Mouse (Mus musculus) ES-E14 (cell line): ENCODE measurements at regions not wholly inside any gene's neighbourhood (a gene's known extent, or its start where the extent isn't known, plus 50 kb on each side); places are given as distances from the start of the nearest gene placed in this dataset.

ENCODE experiments used
- DNase-seq: peaks from one replicate; pipeline ENCODE4 v3.0.0-alpha.2; 2013; ENCODE audit warnings: low read depth, low spot score
- H3K27ac ChIP-seq: 2 replicates; pipeline ENCODE4 v1.5.1; 2012; ENCODE audit warnings: low read depth, mild to moderate bottlenecking, low read length, moderate library complexity, mixed read lengths; ENCODE audit not compliant: poor library complexity, insufficient read depth, severe bottlenecking
- H3K36me3 ChIP-seq: 2 replicates; pipeline ENCODE4 v1.6.1; 2012; ENCODE audit warnings: mild to moderate bottlenecking, low read length, moderate library complexity, mixed read lengths; ENCODE audit not compliant: control insufficient read depth, poor library complexity, insufficient read depth, severe bottlenecking
- H3K4me1 ChIP-seq, 2 experiments: fragments of 150-350 bp in 1 of 2; sonication (generic) in 1 of 2; 2 replicates each; pipeline ENCODE4 v1.6.1; 2012; ENCODE audit warnings: low read length in 2 of 2, mild to moderate bottlenecking in 1 of 2, mixed read lengths in 1 of 2; ENCODE audit not compliant: control insufficient read depth in 2 of 2, insufficient read depth in 2 of 2, poor library complexity in 1 of 2
- H3K4me3 ChIP-seq, 2 experiments: fragments of 150-350 bp in 1 of 2; sonication (generic) in 1 of 2; 2 replicates each; pipeline ENCODE4 v1.5.1; 2012; ENCODE audit warnings: low read length in 2 of 2, low read depth in 1 of 2, mild to moderate bottlenecking in 1 of 2, mixed read lengths in 1 of 2; ENCODE audit not compliant: insufficient read depth in 1 of 2, poor library complexity in 1 of 2, severe bottlenecking in 1 of 2
- H3K9ac ChIP-seq: 2 replicates; pipeline ENCODE4 v1.6.1; 2012; ENCODE audit warnings: low read depth, mild to moderate bottlenecking, low read length, mixed read lengths; ENCODE audit not compliant: poor library complexity, insufficient read depth, severe bottlenecking
- H3K9me3 ChIP-seq: fragments of 150-350 bp; sonication (generic); 2 replicates; pipeline ENCODE4 v1.6.1; 2012; ENCODE audit warnings: low read depth, mild to moderate bottlenecking, low read length; ENCODE audit not compliant: control insufficient read depth, insufficient read depth
- CHD2 ChIP-seq: IDR thresholded peaks from 2 replicates; pipeline ENCODE4 v1.6.1; 2014; ENCODE audit warnings: mild to moderate bottlenecking, low read depth, low read length, inconsistent platforms
- HCFC1 ChIP-seq: IDR thresholded peaks from 2 replicates; pipeline ENCODE4 v1.6.1; 2012; ENCODE audit warnings: low read length, inconsistent platforms, borderline replicate concordance; ENCODE audit not compliant: insufficient read depth
- MAFK ChIP-seq: IDR thresholded peaks from 2 replicates; pipeline ENCODE4 v1.6.1; 2014; ENCODE audit warnings: mild to moderate bottlenecking, low read depth, low read length, inconsistent platforms; ENCODE audit not compliant: insufficient read depth
- ZC3H11A ChIP-seq: IDR thresholded peaks from 2 replicates; pipeline ENCODE4 v1.6.1; 2012; ENCODE audit warnings: low read depth, mild to moderate bottlenecking, inconsistent platforms, low read length, borderline replicate concordance
- ZNF384 ChIP-seq: IDR thresholded peaks from 2 replicates; pipeline ENCODE4 v1.6.1; 2012; ENCODE audit warnings: low read depth, low read length, inconsistent platforms
- in situ Hi-C, 2 experiments: fragments of 600-800 bp; cut with MboI; formaldehyde crosslinking; loops; one replicate each; pipeline ENCODE4 v1.15.1; 2025; ENCODE audit warnings: low sequenced_read_pairs in 2 of 2, inconsistent platforms in 1 of 2; ENCODE audit not compliant: unreplicated experiment in 2 of 2

GRCm38 (mm10) chr14:74169131-74169875 lies 471.3 kb upstream of the Htr2a start:
- TF ChIP-seq HCFC1 (no peak), ZNF384 (no peak), ZC3H11A (no peak), CHD2 (no peak), MAFK (no peak)
- DNase-seq = no peak

GRCm38 (mm10) chr14:74180066-74180465 lies 460.6 kb upstream of the Htr2a start:
- Histone ChIP-seq H3K4me3 (no peak overlapping the region), H3K27ac (no peak overlapping the region), H3K4me1 (no peaks in the 10 kb centered on the region), H3K9ac (no peak overlapping the region), H3K9me3 (no peaks in the 10 kb centered on the region), H3K36me3 (no peaks in the 10 kb centered on the region)
- in situ Hi-C loops = no loop called here
- no peak for DNase-seq
- no peak for TF ChIP-seq ZC3H11A
- no peak for TF ChIP-seq CHD2
- TF ChIP-seq HCFC1 = no peak
- no peak for TF ChIP-seq ZNF384
- TF ChIP-seq MAFK = no peak

More at GRCm38 (mm10) chr14:74169131-74169875, 471.3 kb upstream of the Htr2a start:
- no peaks in the 10 kb centered on the region for H3K4me1 ChIP-seq
- no peak overlapping the region for H3K4me3 ChIP-seq
- in situ Hi-C loops = no loop called here
- no peaks in the 10 kb centered on the region for H3K36me3 ChIP-seq
- H3K27ac ChIP-seq = no peak overlapping the region
- H3K9me3 ChIP-seq = no peaks in the 10 kb centered on the region
- no peak overlapping the region for H3K9ac ChIP-seq

- in situ Hi-C loops = no loop called here
- TF ChIP-seq MAFK (no peak), ZNF384 (no peak), ZC3H11A (no peak)
Observed at GRCm38 (mm10) chr14:74182996-74183395, 457.6 kb upstream of the Htr2a start.

GRCm38 (mm10) chr14:74201710-74202109 lies 438.9 kb upstream of the Htr2a start:
- TF ChIP-seq CHD2 (no peak), HCFC1 (no peak), ZNF384 (no peak), MAFK (no peak)
- no peaks in the 10 kb centered on the region for H3K4me1 ChIP-seq
- H3K36me3 ChIP-seq = no peaks in the 10 kb centered on the region
- no peak for DNase-seq
- no peak overlapping the region for H3K9ac ChIP-seq
- in situ Hi-C loops = no loop called here
- no peak overlapping the region for H3K4me3 ChIP-seq
- H3K27ac ChIP-seq = no peak overlapping the region
- H3K9me3 ChIP-seq = no peaks in the 10 kb centered on the region

More at GRCm38 (mm10) chr14:74182996-74183395, 457.6 kb upstream of the Htr2a start:
- no peak overlapping the region for H3K27ac ChIP-seq
- H3K4me3 ChIP-seq = no peak overlapping the region
- no peaks in the 10 kb centered on the region for H3K4me1 ChIP-seq
- no peak overlapping the region for H3K9ac ChIP-seq
- no peaks in the 10 kb centered on the region for H3K9me3 ChIP-seq
- no peaks in the 10 kb centered on the region for H3K36me3 ChIP-seq
- no peak for DNase-seq

GRCm38 (mm10) chr14:74205011-74205410 lies 435.6 kb upstream of the Htr2a start:
- in situ Hi-C loops = no loop called here
- Histone ChIP-seq H3K27ac (no peak overlapping the region), H3K4me1 (no peaks in the 10 kb centered on the region), H3K9me3 (no peaks in the 10 kb centered on the region), H3K9ac (no peak overlapping the region), H3K4me3 (no peak overlapping the region), H3K36me3 (no peaks in the 10 kb centered on the region)
- TF ChIP-seq HCFC1 (no peak), ZNF384 (no peak), CHD2 (no peak), ZC3H11A (no peak), MAFK (no peak)
- no peak for DNase-seq
